Mouse (Mus musculus) cerebellum, adult 9-11 months (tissue): Measurements from ENCODE around the gene Scrg1.
"Not testable (repeated sequence)": the region's sequence is repeated elsewhere in the genome, so short reads cannot be mapped to it uniquely, and the experiment has no call there.

Experiments used
- DNase-seq: peaks from one replicate; pipeline ENCODE4 v3.0.0; 2022

Scrg1 gene

DNA sequence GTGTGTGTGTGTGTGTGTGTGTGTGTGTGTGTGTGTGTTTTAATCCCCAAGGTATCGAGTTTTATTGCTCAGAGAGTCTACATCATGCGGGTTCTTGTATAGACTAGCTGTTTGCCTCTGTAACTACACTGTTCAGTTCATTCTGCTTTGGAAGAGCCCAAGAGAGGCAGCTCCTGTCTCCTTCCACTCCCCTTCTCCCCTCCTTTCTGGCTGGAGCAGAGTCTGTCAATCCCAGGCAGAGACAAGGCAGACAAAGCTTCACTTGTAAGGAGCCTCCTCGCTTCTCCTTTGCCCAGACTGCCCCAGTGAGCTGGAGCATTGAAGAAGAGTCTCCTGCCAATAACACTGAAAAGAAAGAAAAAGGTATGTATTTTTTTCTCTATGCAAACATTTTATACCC is at the start of gene Scrg1:
Gene Scrg1, plus strand, starts transcription at position 159 of the 400 bp plus-strand sequence.
- no peak for DNase-seq

DNA sequence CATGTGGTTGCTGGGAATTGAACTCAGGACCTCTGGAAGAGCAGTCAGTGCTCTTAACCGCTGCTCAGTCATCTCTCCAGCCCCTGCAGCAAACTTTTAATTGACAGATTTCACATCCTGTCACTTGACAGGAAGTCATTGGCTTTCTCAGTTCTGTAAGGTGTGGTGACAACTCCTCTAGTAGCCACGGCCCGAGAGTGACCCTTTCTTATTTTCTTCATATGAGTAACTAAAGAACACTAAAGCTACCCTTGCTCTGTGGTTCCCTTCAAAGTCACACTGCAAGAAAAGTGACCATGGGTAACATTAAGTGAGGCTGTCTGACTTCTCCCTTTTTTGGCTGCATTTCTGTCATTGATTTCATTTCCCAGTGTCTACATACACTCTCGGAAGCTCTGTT is 49.4 kb upstream of the Scrg1 start:
- no peak for DNase-seq

DNA sequence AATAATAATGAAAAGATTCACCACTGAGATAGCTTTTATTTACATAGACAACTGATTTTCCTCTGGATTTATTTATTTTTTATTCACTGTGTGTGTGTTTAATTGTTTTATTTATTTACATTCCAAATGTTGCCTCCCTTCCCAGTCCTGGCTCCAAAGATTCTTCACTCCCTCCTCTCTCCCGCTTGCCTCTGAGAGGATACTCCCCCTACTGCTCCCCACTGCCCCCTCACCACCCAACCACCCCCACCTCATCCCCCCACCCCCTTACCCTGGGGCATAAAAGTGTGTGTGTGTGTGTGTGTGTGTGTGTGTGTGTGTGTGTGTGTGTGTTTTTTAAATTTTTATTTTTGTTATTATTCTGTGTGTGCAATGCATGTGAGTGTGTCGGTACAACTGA is 46.4 kb upstream of the Scrg1 start:
- no peak for DNase-seq

DNA sequence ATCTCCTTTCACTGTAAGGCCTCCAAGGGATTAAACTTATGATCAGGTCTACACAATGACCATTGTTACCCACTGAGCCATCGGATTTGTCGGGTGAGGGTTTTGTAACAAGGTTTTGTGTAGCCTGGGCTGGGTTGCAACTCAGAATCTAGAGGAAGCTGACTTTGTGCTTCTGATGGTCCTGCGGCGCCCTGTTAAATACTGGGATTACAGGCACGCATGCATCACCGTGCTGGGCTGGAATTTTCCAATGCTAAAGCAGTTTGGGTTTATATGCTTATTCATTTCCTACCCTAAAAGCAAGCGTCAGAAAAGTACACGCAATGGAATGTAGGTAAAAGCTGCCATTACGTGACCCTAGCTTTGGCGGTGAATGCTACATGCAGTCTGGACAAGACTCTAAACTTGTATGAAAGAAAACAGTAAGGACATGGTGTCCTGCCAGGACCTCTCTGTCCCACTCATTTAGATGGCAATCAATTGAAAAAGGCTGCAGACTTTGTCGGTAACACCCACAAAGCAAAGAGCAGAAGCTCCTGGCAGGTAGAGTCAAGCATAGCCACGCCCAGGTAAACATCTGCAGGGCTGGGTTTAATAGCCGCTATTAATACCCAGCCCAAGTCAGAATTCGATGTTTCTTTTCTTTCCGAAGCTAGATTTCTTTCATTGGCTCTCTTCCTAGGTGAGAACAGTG is 45.8 kb upstream of the Scrg1 start:
- DNase-seq = no peak

DNA sequence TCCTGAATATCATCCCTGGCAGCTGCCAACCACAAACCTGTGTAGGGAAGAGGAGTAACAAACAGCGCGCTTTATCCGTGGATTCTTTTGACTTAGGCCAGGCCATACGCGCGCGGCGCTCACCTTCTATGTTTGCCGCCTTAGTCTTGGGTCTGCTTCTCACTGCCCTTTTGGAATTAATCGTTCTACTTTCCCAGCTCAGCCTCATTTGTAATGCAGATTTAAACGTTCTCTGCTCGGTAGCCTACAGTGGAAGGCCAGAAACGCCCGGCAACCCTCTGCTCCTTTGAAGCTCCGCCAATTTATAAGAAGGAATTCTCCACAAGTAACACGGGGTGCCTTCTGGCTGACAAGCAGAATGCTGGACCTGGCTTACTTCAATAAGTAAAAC is 45.3 kb upstream of the Scrg1 start:
- no peak for DNase-seq

DNA sequence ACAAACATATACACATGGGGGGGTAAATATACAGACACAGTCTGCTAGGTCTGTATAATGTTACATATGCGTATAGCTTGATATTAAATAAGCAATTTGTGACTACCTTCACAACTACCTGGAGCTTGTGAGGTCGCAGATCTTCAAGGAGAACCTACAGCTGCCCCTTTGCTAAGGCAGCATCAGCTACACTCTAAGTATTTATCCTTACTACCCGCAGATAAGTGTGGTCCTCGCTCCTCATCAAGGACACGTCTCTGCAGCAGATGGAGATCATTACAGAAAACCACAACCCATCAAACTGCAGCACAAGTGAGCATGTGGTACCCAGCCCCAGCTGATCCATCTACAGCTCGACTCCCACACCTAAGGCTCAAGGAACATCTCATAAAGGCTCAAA is 44.4 kb upstream of the Scrg1 start:
- DNase-seq = no peak

DNA sequence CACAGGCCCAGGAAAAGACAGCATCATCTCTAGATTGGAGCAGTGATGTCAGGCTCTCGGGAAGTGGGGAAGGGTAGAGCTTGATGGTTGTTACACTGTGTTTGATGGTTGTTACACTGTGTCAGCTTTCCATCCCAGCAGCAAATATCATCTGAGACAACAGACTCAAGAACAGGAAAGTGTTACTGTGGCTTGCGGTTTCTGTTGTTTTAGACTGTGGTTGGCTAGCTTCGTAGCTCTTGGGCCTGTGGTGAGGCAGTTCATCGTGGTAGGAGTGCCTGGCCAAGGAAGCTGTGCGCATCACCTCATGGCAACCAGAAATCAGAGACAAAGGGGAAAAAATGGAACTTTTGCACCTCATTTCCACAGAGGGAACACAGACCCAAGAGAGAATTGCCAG is 38.9 kb upstream of the Scrg1 start:
- DNase-seq = no peak

DNA sequence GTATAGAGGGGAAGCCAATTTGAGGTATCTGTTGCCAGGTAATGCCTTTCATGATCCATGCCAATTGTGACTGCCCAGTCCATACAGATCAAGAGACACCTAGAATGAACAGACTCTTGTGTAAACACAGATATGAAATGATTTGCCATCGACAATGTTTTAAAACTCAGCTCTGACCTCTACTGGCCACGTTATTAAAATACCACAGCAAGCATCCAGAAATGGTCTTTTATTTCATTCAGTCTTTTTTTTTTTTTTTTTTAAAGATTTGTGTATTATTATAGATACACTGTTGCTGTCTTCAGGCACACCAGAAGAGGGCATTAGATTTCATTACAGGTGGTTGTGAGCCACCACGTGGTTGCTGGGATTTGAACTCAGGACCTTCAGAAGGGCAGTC is 29.6 kb upstream of the Scrg1 start:
- no peak for DNase-seq

DNA sequence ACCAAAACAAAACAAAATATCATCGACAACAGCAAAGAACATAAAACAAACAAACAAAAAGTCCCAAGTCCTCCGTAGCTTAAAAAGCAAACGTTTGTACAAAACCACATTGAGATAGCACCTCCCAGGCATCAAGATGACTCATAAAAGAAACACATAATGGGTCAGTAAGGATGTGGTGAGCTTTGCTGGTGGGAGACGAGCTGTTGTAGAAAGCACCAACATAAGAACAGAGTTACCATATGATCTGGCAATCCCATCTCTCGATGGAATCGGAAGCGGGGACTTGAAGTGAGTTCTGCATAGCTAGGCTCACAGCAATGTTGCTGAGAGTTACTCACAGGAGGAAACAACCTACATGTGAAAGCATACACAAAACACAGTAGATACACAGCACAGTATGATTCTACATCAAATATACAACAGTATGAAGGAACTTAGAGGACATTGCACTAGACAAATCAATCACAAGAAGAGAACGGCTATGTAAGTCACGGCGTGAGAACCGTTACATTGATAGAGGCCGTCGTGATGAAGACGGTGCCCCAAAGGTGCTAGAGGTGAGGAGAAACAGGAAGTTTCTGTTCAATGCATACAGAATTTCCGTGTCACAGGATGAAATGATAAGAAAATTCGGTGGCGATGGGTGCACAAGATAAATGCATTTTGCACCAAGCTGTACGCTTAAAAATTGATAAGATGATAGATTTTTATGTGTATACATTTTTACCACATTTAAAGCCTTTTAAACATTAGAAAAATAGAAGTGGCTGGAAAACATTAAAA is 27.9 kb upstream of the Scrg1 start:
- no peak for DNase-seq

DNA sequence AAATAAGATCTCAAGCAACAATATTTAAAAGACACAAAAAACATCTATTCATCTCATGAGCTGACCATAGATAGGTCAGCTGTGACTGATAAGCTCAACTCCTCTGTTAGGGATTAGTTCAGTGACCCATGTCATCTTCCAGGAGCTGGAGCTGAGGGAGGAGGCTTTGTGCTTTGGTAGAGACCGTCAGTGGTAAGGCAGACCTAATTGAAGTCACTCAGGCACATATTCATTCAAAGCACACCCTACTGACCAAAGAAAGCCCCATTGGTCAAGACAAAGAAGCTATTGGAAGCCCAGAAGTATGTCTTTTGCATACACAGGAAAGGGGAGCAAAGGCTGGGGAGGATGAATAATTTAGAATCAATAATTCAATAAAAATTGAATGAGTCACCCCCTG is 27.2 kb upstream of the Scrg1 start:
- DNase-seq = no peak

DNA sequence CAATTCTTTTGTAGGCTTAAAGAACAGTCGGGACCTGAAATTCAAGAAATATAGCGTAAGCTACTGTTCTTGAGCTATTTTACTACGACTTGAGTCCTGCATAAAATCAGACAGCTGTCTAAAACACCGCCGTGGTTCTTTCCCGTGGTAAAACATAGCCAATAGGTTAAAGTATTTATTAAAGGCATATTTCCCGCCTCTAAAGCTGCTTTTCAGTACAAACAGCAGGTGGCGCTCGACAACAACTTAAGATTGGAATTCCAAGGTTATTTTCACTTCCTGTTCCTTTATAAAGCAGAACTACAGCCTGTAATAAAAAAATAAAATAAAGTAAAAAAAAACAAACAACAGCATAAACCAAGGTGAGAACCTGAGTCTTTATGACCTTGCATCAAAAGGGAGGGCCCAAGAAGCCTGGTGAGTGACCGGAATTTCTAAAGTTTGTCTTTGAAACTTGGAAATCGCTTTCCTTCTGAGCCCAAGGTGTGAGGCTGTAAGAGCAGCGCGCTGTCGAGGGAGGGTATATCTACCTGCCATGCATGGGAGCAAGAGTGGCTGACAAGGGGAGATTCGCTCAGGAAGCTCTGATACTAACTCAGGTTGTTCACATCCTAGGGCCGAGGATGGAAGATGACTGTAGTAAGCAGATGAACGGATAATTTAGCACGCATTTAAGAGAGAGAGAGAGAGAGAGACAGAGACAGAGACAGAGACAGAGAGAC is 26.4 kb upstream of the Scrg1 start:
- peak; percentile 57 for DNase-seq

DNA sequence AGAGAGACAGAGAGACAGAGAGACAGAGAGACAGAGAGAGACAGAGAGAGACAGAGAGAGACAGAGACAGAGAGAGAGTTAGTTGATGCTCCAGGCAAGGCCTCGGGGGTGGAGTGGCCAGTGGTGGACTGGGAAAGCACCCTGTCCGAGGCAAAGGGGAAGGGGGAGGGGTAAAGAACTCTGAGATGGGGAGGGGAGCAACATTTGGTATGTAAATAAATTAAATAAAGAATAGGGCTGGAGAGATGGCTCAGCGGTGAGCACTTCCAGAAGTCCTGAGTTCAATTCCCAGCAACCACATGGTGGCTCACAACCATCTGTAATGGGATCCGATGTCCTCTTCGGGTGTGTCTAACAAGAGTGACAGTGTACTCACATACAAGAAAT is 25.8 kb upstream of the Scrg1 start:
- DNase-seq = not testable (repeated sequence)

DNA sequence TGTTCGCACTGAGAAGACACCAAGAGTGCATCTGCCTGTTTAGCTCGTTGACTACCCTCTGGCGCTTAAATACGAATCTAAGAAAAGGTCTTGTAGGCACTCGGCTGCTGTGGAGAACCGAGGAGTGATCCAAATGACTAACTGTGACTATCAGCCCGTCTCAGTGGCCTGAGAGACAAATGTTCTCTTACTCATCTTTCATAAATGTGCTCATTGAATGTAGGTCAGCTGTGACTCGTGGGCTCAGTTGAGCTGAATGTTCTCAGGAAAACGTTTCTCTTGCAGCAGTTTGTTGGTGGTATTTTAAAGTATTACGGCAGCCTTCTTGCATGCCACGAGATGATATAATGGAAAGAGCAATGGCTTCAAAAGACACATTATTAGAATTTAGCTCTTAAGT is 24.8 kb upstream of the Scrg1 start:
- no peak for DNase-seq

DNA sequence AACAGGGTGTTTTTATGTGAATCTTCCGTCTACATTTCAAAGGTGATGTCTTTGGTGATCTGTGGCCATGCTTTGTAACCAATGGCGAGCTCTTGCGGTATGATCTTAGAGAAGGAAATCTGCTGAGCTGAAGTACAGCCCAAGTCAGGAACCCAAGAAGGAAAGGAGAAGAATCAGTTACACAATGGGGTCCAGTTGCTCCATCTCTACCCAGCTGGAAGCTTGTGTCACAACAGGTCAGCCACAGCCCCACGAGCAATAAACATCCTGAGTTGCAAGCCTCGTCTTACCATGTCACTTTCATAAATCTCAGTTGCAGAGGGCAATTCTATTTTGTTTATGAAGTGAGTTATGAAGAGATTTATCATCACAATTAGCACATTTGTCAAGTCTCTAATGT is 22.9 kb upstream of the Scrg1 start:
- DNase-seq = no peak

DNA sequence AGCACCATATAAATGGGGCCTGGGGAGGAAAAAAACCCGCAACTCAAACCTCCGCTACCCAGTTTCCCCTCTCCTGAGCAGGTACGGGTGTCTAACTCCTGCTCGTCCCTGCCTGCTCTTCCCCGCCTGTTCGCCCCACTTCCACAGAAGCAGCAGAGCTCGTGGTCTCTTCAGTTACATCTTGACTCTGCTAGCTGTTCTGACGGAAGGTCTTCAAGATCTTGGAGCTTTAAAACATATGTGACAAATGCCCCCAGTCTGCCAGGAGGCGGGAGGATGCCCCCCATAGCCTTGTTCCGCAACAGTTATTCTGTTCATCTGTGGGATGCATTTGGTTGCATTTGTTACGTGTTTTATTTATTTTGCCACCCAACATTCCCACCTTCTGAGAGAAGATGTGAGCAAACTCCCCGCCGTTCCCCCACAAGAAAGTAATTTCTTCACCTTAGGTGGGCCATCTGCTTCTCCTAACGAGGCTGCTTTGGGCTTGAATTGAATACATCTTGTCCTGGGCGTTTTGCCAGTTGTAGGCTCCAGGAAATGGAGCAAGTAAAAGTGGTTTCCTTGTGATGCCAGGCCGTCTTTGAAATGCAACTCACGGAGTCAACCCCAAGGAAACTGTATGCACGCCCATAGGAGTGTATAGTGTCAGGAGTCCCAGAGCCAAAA is 19.8 kb upstream of the Scrg1 start:
- DNase-seq = peak; percentile 84

DNA sequence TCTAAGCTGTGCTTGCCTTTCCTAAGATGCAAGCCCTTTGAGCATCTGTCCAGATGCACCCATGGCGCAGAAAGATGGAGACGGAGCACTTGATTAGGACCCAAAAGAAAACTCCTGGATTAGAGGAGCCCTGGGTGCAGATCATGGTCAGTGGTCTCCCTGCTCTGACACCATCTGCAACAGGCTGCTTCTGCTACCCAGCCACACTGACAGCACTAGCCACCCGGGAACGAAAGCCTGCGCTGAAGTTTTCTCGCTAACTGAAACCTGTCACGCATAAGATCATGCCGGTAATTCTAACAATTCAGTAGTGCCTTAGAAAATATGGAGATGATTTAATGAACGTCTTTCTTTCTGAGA is 19.3 kb upstream of the Scrg1 start:
- no peak for DNase-seq

DNA sequence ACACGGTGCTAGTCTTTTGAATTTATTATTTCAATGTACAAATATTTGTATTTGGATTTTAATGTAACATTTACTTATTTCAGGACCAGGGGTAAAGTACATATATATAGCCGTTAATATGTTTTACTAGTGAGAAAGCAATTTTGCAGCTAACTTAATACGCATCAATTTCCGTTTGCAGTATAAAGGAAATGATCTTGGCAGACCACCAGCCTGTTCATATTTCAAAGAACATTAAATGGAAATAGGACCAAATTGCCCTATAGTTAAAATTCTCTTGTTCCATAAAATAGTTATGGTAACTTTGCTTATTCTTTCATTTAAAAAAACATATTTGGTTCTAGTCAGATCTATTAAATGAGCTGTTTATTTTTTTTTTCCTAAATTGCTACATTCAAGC is 14.6 kb upstream of the Scrg1 start:
- DNase-seq = no peak

DNA sequence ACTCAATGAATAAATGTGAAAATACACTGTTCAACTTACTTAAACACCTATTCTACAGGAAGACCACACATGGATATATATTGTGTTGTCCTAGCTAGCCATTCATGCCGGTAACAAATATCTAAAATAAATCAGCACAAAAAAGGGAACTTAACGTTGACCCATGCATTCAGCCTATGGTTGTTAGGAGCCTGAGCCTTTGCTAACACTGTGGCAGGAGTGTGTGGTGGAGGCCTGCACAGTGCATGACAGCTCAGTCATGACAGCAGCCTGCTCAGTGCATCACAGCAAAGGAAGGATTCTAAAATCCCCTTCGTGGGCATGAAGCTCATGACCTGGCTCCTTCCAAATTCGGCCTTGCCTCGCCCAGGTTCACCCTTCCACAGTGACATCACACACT is 14.2 kb upstream of the Scrg1 start:
- no peak for DNase-seq

DNA sequence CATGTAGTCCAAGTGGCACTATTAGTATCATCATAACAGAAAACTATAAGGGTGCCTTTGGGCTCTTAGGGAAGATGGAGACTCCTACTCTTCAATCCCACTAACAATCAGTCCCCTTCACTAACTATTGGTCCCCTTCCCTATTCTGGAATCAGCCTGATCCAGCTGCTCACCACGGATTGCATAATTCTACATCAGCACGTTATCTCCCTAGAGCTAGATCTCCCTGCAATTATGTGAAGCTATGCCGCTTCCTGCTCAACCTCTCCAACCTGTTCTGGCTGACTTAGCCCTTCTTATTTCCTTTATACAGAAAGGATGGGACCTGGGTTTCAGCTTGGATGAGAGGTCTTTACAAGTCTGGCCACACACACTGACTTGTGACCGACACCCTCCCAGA is 12.4 kb upstream of the Scrg1 start:
- no peak for DNase-seq

DNA sequence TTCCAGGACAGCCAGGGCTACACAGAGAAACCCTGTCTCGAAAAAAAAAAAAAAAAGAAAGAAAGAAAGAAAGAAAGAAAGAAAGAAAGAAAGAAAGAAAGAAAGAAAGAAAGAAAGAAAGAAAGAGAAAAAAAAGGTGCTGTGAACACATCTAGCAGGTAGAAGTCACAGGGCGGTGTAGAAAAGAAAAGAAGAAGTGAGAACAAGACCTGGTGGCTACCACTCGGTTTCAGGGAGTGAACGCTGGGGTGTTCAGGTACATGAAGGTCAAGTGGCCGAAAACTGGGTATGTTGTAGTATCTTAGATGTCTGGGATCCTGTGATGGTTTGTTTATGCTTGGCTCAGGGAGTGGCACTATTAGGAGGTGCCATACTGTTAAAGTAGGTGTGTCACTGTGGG is 9.8 kb upstream of the Scrg1 start:
- not testable (repeated sequence) for DNase-seq

DNA sequence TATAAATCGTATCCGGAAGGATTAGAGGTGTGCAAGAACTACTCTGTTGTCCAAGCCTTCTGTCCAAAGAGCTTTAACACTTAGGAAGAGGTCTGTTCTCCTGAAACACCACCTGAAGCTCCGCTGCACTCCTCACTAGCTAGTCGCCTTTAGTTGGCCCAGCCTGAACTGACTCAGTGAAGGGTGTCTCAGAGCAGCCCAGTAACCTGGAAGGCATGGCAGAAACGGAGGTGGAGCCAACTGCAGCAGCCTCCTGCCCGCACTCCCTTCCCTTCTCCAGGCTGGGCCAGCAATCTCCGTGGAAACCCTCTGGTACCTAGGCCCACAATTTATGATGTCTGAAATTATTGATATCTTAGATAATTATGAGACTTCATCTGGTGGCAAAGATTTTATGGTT is 5.0 kb upstream of the Scrg1 start:
- DNase-seq = no peak

DNA sequence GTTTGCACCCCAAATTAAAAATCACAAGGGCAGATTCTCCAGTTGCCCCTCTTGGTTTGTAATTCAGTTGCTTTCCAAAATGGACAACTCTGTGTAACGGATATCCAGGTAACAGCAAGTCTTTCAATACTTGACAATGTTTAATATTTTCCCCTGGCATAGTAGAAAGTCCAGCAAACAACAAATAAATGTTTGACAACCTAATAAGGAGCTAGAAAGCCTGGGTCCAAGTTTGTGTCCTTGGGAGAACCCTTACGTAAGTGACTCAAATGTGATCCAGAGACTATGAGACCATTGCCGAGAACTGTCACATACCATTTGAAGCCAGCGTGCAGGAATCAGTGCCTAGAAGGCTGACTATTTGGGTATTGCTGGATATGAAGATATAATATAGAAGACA is 3.8 kb upstream of the Scrg1 start:
- DNase-seq = no peak

DNA sequence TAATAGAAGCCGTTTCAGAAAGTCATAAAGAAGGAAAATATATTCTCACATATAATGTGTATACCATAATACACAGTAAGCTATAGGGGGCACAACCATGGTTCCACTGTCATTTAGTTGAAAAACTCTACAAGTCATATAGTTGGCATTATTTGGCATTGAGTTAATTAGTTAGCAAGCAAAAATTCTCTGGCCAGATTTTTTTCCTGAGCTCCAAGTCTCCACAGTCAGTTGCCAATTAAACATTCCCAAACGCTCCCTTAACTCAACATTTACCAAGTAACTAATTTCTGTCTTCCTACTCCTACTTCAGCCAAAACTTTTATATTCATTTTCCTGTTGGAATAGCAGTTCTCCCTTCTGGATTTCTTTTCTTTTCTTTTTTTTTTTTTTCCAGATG is 2.4 kb upstream of the Scrg1 start:
- no peak for DNase-seq

DNA sequence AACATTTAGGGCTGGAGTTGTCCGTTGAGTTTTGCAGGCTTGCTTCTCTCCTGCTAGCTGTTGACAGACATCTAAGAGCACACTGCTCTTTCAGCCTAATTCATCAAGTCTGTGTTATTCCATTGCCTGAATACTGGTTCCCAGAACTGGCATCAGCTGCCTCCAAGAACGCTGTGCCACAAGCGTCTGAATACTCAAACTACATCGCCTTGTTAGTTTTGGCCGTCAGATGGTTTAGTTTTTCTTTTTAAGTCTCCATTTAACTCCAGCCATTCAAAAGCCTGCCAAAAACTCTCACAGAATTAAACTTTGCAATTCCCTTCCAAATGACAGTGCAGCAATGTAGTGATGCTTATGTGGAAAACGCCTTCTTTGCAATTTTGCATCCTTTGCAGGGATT is 1.4 kb downstream of the Scrg1 start:
- no peak for DNase-seq
